Mouse (Mus musculus): ENCODE measurements around the gene Actc1.

DNA sequence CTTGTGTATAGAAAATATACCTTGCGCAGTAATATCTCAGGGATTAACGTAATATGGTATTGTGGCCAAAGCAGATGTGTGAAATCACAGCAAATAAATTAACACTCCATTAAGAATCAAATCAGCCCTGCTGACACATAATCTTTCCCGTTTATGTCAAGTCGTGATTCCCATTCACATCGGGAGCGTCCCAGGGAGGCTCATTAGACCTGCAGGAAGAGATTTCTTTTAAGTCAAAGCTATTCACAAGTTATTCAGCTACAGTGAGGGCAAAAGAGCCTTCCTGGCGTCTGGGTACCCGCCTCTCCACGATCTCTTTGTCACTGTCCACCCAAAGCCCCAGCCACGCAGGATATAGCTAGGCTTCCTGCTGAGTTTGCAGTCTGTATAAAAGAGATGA, 35.2 kb downstream of the Actc1 start:
- TF ChIP-seq CTCF (IDR thresholded peaks at IDR 0.05) = no peak
- TF ChIP-seq POLR2A (IDR thresholded peaks at IDR 0.05; ENCODE audit: insufficient read depth, low read depth, low read length) = no peak

Measured in heart, adult 2 months (tissue).